Mouse (Mus musculus) cerebellum, adult 2 months (tissue): ENCODE results near the gene Mrpl40.

ENCODE experiments used
- CTCF ChIP-seq: fragments of 200-500 bp; IDR thresholded peaks from 2 replicates; pipeline ENCODE4 v1.5.1; 2011; ENCODE audit warnings: low read depth, mild to moderate bottlenecking, control low read depth, low read length, moderate library complexity, borderline replicate concordance; ENCODE audit not compliant: insufficient read depth
- POLR2A ChIP-seq: fragments of 200-500 bp; IDR thresholded peaks from 2 replicates; pipeline ENCODE4 v1.6.1; 2011; ENCODE audit warnings: low read length, control low read depth, borderline replicate concordance; ENCODE audit not compliant: insufficient read depth

DNA sequence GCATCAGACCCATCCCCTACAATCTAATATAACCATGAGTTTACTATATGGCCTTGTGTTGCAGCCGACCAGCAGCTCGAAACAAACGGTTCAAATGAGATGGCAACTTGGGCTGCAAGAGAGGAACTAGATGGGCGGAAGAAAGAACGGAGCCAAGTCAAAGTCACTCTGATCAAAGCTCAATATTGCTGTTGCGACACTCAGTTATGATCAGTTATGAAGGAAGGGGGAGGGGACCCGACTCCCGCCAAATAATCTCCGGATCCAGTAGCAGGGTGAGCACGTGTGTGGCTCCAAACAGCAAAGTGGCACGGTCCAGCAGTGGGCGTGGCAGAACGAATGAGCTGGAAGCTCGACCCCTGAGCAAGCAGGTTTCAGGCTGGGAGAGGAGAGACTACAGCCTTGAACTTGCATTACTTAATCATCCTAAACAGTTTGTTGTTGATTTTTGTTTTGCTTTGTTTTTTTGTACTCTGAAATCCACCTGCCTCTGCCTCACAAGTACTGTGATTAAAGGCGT lies 30.3 kb downstream of the Mrpl40 start:
- TF ChIP-seq POLR2A (no peak), CTCF (no peak)
